Mouse (Mus musculus): ENCODE measurements around the gene Map3k12.

- no peak for TF ChIP-seq CTCF (IDR thresholded peaks at IDR 0.05; ENCODE audit: low read depth)
- no peak for TF ChIP-seq EP300 (IDR thresholded peaks at IDR 0.05; ENCODE audit: low read depth)
These were observed 33.7 kb downstream of the Map3k12 start for GRCm38 (mm10) chr15:102483136-102483535.

All from liver, embryonic 14.5 days (tissue).